Mouse (Mus musculus) embryonic facial prominence, embryonic 14.5 days (tissue): ENCODE results near the gene Abhd14a. TPM values are rescaled to one million over a fixed set of nuclear protein-coding genes. Genes with fewer than 3 reads are reported as not detected.
A peak's percentile ranks its signal among the peaks of the same experiment; 100 is the strongest.
"Not testable (repeated sequence)": the region's sequence is repeated elsewhere in the genome, so short reads cannot be mapped to it uniquely, and the experiment has no call there.

ENCODE experiments used
- ATAC-seq: fragments of 200-750 bp; cut with Nextera tagmentation; 2 replicates; pipeline ENCODE4 v1.8.0; 2017; ENCODE audit warnings: low read depth, moderate number of reproducible peaks, moderate TSS enrichment
- DNase-seq: peaks from one replicate; pipeline ENCODE4 v3.0.0-alpha.2; 2015; ENCODE audit warnings: low spot score
- H3K27ac ChIP-seq: fragments of 300-500 bp; sonication (generic); replicated peaks from 2 replicates; pipeline ENCODE4 v1.5.1; 2014; ENCODE audit warnings: low read depth, mild to moderate bottlenecking, low read length, moderate library complexity
- H3K27me3 ChIP-seq: fragments of 300-500 bp; sonication (generic); replicated peaks from 2 replicates; pipeline ENCODE4 v1.6.1; 2014; ENCODE audit warnings: low read length; ENCODE audit not compliant: control insufficient read depth, insufficient read depth
- H3K36me3 ChIP-seq: fragments of 300-500 bp; sonication (generic); 2 replicates; pipeline ENCODE4 v1.6.1; 2014; ENCODE audit warnings: low read length, mixed read lengths; ENCODE audit not compliant: control insufficient read depth, insufficient read depth
- H3K4me1 ChIP-seq: fragments of 300-500 bp; sonication (generic); 2 replicates; pipeline ENCODE4 v1.6.1; 2014; ENCODE audit warnings: antibody characterized with exemption, low read length; ENCODE audit not compliant: control insufficient read depth, insufficient read depth
- H3K4me2 ChIP-seq: fragments of 300-500 bp; sonication (generic); 2 replicates; pipeline ENCODE4 v1.6.1; 2014; ENCODE audit warnings: low read depth, mild to moderate bottlenecking, low read length, moderate library complexity, mixed read lengths
- H3K4me3 ChIP-seq: fragments of 300-500 bp; sonication (generic); 2 replicates; pipeline ENCODE4 v1.5.1; 2014; ENCODE audit warnings: low read depth, mild to moderate bottlenecking, low read length
- H3K9ac ChIP-seq: fragments of 300-500 bp; sonication (generic); 2 replicates; pipeline ENCODE4 v1.6.1; 2014; ENCODE audit warnings: low read depth, mild to moderate bottlenecking, low read length, moderate library complexity, mixed read lengths
- H3K9me3 ChIP-seq: fragments of 300-500 bp; sonication (generic); 2 replicates; pipeline ENCODE4 v1.6.1; 2016; ENCODE audit warnings: low read length; ENCODE audit not compliant: control insufficient read depth
- WGBS: fragments of 180-500 bp; shearing (Covaris S2); extraction: QIAGEN DNeasy Blood & Tissue Kit; methylation state at CpG from one replicate; pipeline ENCODE4 v1.1.7; 2014; 5-methylcytosine and 5-hydroxymethylcytosine counted together
- polyA plus RNA-seq: library from polyadenylated mRNA; unstranded; fragments of >200 nt; fragmentation: Nextera tagmentation; extraction: Ambion mirVana; gene quantifications from 2 replicates; pipeline ENCODE4 v1.2.1, GENCODE M21; 2014

Gene Abhd14a
- polyA plus RNA-seq, result 60.9 and 66.1 TPM in 2 replicates

GRCm38 (mm10) chr9:106447348-106447747, at the start of gene Abhd14a, which contains the start of gene Abhd14b:
TSS of gene Abhd14a (minus strand) at chr9:106447678.
TSS of gene Abhd14b (plus strand) at chr9:106447459.
- Histone ChIP-seq H3K4me2 (peak within 1 kb of the TSS; percentile 83), H3K9me3 (no peaks in the 10 kb centered on the region), H3K4me1 (peaks cover 42% of the 10 kb centered on the region), H3K27me3 (no peaks in the 10 kb centered on the region), H3K36me3 (0 out of 2 replicates have a peak, but pooled peaks cover under 1% of the 10 kb centered on the region), H3K4me3 (peak within 1 kb of the TSS; percentile 55), H3K27ac (peak within 1 kb of the TSS; percentile 77), H3K9ac (peak within 1 kb of the TSS; percentile 69)
- DNase-seq (peak; percentile 96), ATAC-seq (peak; percentile 86)
- WGBS, result 0% methylated on average over 18 of the region's 24 CpGs

- not testable (repeated sequence) for H3K9ac ChIP-seq, H3K4me1 ChIP-seq, H3K27me3 ChIP-seq, ATAC-seq, H3K27ac ChIP-seq, H3K9me3 ChIP-seq, H3K4me3 ChIP-seq, DNase-seq, H3K4me2 ChIP-seq
- H3K36me3 ChIP-seq, result peaks cover 39% of the 10 kb centered on the region
- WGBS, result 84% methylated on average over 6 of the region's 6 CpGs
Measured at GRCm38 (mm10) chr9:106487602-106488001, 40.1 kb upstream of the Abhd14a start.

- no peak overlapping the region for H3K9ac ChIP-seq
- H3K9me3 ChIP-seq, result no peaks in the 10 kb centered on the region
- peaks cover 57% of the 10 kb centered on the region for H3K36me3 ChIP-seq
- WGBS, result 89% methylated on average over 9 of the region's 10 CpGs
- H3K27ac ChIP-seq, result no peak overlapping the region
- H3K4me1 ChIP-seq, result no peaks in the 10 kb centered on the region
- DNase-seq, result no peak
- ATAC-seq, result no peak
- H3K4me2 ChIP-seq, result no peak overlapping the region
- no peak overlapping the region for H3K4me3 ChIP-seq
- H3K27me3 ChIP-seq, result no peaks in the 10 kb centered on the region
Measured at GRCm38 (mm10) chr9:106485076-106485475, 37.6 kb upstream of the Abhd14a start.

DNA sequence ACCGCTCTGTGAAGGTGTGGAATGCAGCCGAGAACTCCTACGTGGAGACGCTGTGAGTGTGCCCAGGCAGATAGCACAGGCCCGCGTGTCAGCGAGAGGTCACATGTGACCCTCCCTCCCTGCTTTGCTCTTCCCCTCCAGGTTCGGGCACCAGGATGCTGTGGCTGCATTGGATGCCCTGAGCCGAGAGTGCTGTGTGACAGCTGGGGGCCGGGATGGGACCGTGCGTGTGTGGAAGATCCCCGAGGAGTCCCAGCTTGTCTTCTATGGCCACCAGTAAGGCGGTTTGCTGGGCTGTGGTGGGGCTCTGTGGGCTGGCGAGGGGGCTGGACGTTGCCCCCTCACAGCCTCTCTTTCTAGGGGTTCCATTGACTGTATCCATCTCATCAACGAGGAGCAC, 36.1 kb upstream of the Abhd14a start:
- no peaks in the 10 kb centered on the region for H3K27me3 ChIP-seq
- H3K4me1 ChIP-seq, result no peaks in the 10 kb centered on the region
- H3K4me2 ChIP-seq, result no peak overlapping the region
- H3K4me3 ChIP-seq, result no peak overlapping the region
- WGBS, result 89% methylated on average over 17 of the region's 17 CpGs
- H3K9me3 ChIP-seq, result no peaks in the 10 kb centered on the region
- no peak overlapping the region for H3K9ac ChIP-seq
- ATAC-seq, result no peak
- peaks cover 64% of the 10 kb centered on the region for H3K36me3 ChIP-seq
- no peak for DNase-seq
- H3K27ac ChIP-seq, result no peak overlapping the region

DNA sequence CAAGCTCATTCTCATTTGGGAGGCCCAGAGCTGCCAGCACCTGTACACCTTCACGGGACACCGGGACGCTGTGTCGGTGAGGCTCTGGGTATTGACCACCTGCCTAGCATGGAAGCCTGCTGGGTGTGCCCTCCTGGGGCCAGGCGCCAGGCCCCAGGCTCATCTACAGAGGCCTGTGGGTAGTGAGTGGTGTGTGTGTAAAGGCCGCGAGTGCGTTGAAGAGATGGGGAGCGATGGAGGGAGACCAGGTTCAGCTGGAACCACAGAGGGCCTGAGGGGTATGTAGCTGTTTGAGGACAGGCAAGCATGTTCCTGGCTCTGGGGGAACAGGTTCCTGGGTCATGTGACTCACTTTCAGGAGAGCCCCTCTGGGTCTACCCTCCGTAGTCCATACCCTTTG, 35.7 kb upstream of the Abhd14a start:
- Histone ChIP-seq H3K27ac (no peak overlapping the region), H3K9ac (no peak overlapping the region), H3K4me2 (no peak overlapping the region), H3K36me3 (peaks cover 64% of the 10 kb centered on the region), H3K9me3 (no peaks in the 10 kb centered on the region), H3K4me1 (peaks cover 2% of the 10 kb centered on the region), H3K27me3 (no peaks in the 10 kb centered on the region), H3K4me3 (no peak overlapping the region)
- ATAC-seq (no peak), DNase-seq (no peak)
- 94% methylated on average over 10 of the region's 10 CpGs for WGBS

DNA sequence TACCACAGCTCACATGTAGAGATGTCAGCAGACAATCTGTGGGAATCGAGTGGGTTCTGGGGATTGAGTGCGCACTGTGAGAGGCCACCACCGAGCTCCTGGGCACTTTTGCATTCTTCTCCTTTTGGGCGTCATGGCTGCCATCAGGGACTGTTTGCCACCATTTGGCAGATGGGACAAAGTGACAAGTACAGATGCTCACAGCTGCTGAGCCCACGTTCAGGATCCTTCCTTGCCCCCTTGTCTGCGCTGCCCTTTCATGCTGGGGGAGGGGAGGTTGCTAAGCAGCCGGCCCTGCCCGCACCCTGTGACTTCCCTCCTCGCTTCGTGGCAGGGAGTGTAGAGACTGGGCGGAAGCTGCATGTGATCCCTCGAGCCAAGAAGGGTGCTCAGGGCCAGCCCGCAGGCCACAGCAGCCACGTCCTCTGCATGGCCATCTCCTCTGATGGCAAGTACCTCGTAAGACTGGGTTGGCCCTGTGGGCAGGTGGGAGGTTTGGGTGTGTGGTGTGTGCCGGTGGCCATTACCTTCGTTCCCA, 35.2 kb upstream of the Abhd14a start:
- Histone ChIP-seq H3K9ac (no peak overlapping the region), H3K4me3 (no peak overlapping the region), H3K27me3 (no peaks in the 10 kb centered on the region), H3K9me3 (no peaks in the 10 kb centered on the region), H3K4me2 (no peak overlapping the region), H3K4me1 (peaks cover 5% of the 10 kb centered on the region), H3K27ac (no peak overlapping the region), H3K36me3 (peaks cover 64% of the 10 kb centered on the region)
- 88% methylated on average over 15 of the region's 17 CpGs for WGBS
- DNase-seq (no peak), ATAC-seq (no peak)

GRCm38 (mm10) chr9:106481676-106482075, 34.2 kb upstream of the Abhd14a start:
- Histone ChIP-seq H3K36me3 (peaks cover 64% of the 10 kb centered on the region), H3K4me1 (peaks cover 5% of the 10 kb centered on the region), H3K9me3 (no peaks in the 10 kb centered on the region), H3K4me3 (no peak overlapping the region), H3K4me2 (no peak overlapping the region), H3K27ac (no peak overlapping the region), H3K9ac (no peak overlapping the region), H3K27me3 (no peaks in the 10 kb centered on the region)
- no peak for ATAC-seq
- WGBS, result 96% methylated on average over 13 of the region's 13 CpGs
- DNase-seq, result no peak

DNA sequence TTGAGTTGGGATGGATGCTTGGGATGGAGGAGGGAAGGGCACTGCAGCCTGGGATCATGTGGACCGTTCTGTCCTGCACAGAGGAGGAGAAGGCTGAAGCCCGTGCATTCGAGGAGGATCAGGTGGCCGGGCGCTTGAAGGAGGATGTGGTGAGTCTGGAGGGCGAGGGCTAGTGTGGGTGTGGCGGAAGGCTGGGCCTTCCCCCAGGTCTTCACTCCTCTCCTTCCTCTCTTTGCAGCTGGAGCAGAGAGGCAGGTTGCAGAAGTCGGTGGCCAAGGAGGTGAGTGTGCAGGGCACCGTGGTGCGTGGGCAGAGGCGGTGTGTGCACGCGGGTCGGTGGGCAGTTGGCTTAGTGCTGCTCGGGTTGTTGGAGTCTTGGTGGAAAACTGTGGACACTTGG, 33.6 kb upstream of the Abhd14a start:
- 97% methylated on average over 15 of the region's 15 CpGs for WGBS
- Histone ChIP-seq H3K9me3 (no peaks in the 10 kb centered on the region), H3K4me3 (no peak overlapping the region), H3K27ac (no peak overlapping the region), H3K36me3 (peaks cover 60% of the 10 kb centered on the region), H3K9ac (no peak overlapping the region), H3K4me2 (no peak overlapping the region), H3K27me3 (no peaks in the 10 kb centered on the region), H3K4me1 (peaks cover 5% of the 10 kb centered on the region)
- no peak for ATAC-seq
- no peak for DNase-seq

DNA sequence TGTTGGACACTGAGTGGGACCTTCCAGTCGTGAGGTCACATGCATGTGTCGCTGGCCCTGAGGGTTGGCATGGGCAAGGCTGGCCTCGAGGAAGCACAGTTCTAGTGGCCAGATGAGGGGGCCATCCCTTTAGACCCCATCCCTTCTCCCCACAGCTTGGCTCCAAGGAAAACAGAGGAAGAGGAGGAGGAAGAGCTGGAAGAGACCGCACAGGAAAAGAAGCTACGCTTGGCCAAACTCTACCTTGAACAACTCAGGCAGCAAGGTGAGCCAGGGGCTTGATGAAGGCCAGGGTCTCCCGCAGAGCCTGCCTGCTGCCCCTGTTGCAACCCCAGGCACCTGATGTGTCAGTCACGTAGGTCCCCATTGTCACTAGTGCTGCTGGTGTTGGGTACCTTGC, 33.1 kb upstream of the Abhd14a start:
- DNase-seq (no peak), ATAC-seq (no peak)
- no peaks in the 10 kb centered on the region for H3K27me3 ChIP-seq
- H3K4me3 ChIP-seq, result no peak overlapping the region
- H3K4me2 ChIP-seq, result no peak overlapping the region
- H3K4me1 ChIP-seq, result peaks cover 5% of the 10 kb centered on the region
- 92% methylated on average over 7 of the region's 7 CpGs for WGBS
- H3K9me3 ChIP-seq, result no peaks in the 10 kb centered on the region
- no peak overlapping the region for H3K27ac ChIP-seq
- H3K36me3 ChIP-seq, result peaks cover 54% of the 10 kb centered on the region
- no peak overlapping the region for H3K9ac ChIP-seq
